Mouse (Mus musculus): ENCODE results near the gene Cp. TPM values are rescaled to one million over a fixed set of nuclear protein-coding genes. Genes with fewer than 3 reads are reported as not detected.
A peak's percentile ranks its signal among the peaks of the same experiment; 100 is the strongest.
"Not testable (repeated sequence)": the region's sequence is repeated elsewhere in the genome, so short reads cannot be mapped to it uniquely, and the experiment has no call there.

Gene Cp
- 1.1 and 1.5 TPM in 2 replicates for polyA plus RNA-seq (2015; fragmentation: Nextera tagmentation; extraction: Ambion mirVana)

GRCm38 (mm10) chr3:19956885-19957284, at the start of gene Cp:
Cp (plus strand) TSS chr3:19957054.
- Histone ChIP-seq H3K27ac (no peak within 1 kb of the TSS), H3K4me3 (replicated peaks) (no peak within 1 kb of the TSS)
- WGBS = 38% methylated on average over 5 of the region's 5 CpGs

GRCm38 (mm10) chr3:19948552-19948951, 8.3 kb upstream of the Cp start:
- H3K36me3 ChIP-seq = no peaks in the 10 kb centered on the region
- no peak overlapping the region for H3K4me2 ChIP-seq (replicated peaks)
- H3K27me3 ChIP-seq (replicated peaks) = no peaks in the 10 kb centered on the region
- H3K9me3 ChIP-seq = no peaks in the 10 kb centered on the region
- no peak for ATAC-seq
- H3K4me3 ChIP-seq (replicated peaks) = no peak overlapping the region
- H3K27ac ChIP-seq = no peak overlapping the region
- H3K9ac ChIP-seq = no peak overlapping the region
- no peaks in the 10 kb centered on the region for H3K4me1 ChIP-seq (replicated peaks)

More at GRCm38 (mm10) chr3:19956885-19957284, at the start of gene Cp:
- no peaks in the 10 kb centered on the region for H3K9me3 ChIP-seq
- ATAC-seq = no peak
- H3K4me2 ChIP-seq (replicated peaks) = no peak within 1 kb of the TSS
- no peaks in the 10 kb centered on the region for H3K27me3 ChIP-seq (replicated peaks)
- H3K9ac ChIP-seq = no peak within 1 kb of the TSS
- no peaks in the 10 kb centered on the region for H3K36me3 ChIP-seq
- no peaks in the 10 kb centered on the region for H3K4me1 ChIP-seq (replicated peaks)

GRCm38 (mm10) chr3:19949401-19949800, 7.5 kb upstream of the Cp start:
- H3K4me1 ChIP-seq (replicated peaks); H3K27me3 ChIP-seq (replicated peaks); H3K4me3 ChIP-seq (replicated peaks); H3K27ac ChIP-seq; H3K9ac ChIP-seq; H3K36me3 ChIP-seq; H3K9me3 ChIP-seq; H3K4me2 ChIP-seq (replicated peaks): not testable (repeated sequence)
- ATAC-seq = peak; percentile 31
- 91% methylated on average over 1 of the region's 1 CpGs for WGBS

- no peak for ATAC-seq
- Histone ChIP-seq H3K27ac (no peak overlapping the region), H3K4me1 (replicated peaks) (no peaks in the 10 kb centered on the region), H3K36me3 (no peaks in the 10 kb centered on the region), H3K9ac (no peak overlapping the region), H3K4me2 (replicated peaks) (no peak overlapping the region), H3K27me3 (replicated peaks) (no peaks in the 10 kb centered on the region), H3K4me3 (replicated peaks) (no peak overlapping the region), H3K9me3 (no peaks in the 10 kb centered on the region)
- WGBS = 76% methylated on average over 1 of the region's 1 CpGs
Measured at GRCm38 (mm10) chr3:19953425-19953824, 3.4 kb upstream of the Cp start.

- WGBS = 60% methylated on average over 3 of the region's 3 CpGs
- Histone ChIP-seq H3K4me3 (replicated peaks) (no peak overlapping the region), H3K27me3 (replicated peaks) (no peaks in the 10 kb centered on the region), H3K4me2 (replicated peaks) (no peak overlapping the region), H3K4me1 (replicated peaks) (no peaks in the 10 kb centered on the region), H3K9me3 (no peaks in the 10 kb centered on the region), H3K27ac (no peak overlapping the region), H3K36me3 (no peaks in the 10 kb centered on the region), H3K9ac (no peak overlapping the region)
- peak; percentile 31; the same call in 1 of the 2 replicates for ATAC-seq
Measured at GRCm38 (mm10) chr3:19953865-19954264, 3.0 kb upstream of the Cp start.

- Histone ChIP-seq H3K9me3 (no peaks in the 10 kb centered on the region), H3K4me2 (replicated peaks) (no peak overlapping the region)
Measured at GRCm38 (mm10) chr3:19958031-19958430, 1.2 kb downstream of the Cp start.

GRCm38 (mm10) chr3:19958983-19959382, 2.1 kb downstream of the Cp start:
- Histone ChIP-seq H3K4me2 (replicated peaks) (no peak overlapping the region), H3K9ac (no peak overlapping the region), H3K27ac (no peak overlapping the region), H3K27me3 (replicated peaks) (no peaks in the 10 kb centered on the region), H3K4me1 (replicated peaks) (no peaks in the 10 kb centered on the region), H3K9me3 (no peaks in the 10 kb centered on the region), H3K36me3 (no peaks in the 10 kb centered on the region), H3K4me3 (replicated peaks) (no peak overlapping the region)
- WGBS = 67% methylated on average over 1 of the region's 1 CpGs
- ATAC-seq = no peak

More at GRCm38 (mm10) chr3:19958031-19958430, 1.2 kb downstream of the Cp start:
- Histone ChIP-seq H3K36me3 (no peaks in the 10 kb centered on the region), H3K4me3 (replicated peaks) (no peak overlapping the region), H3K9ac (no peak overlapping the region), H3K27me3 (replicated peaks) (no peaks in the 10 kb centered on the region), H3K4me1 (replicated peaks) (no peaks in the 10 kb centered on the region), H3K27ac (no peak overlapping the region)
- no peak for ATAC-seq

- Histone ChIP-seq H3K4me1 (replicated peaks) (no peaks in the 10 kb centered on the region), H3K4me2 (replicated peaks) (no peak overlapping the region), H3K4me3 (replicated peaks) (no peak overlapping the region), H3K36me3 (no peaks in the 10 kb centered on the region), H3K27me3 (replicated peaks) (no peaks in the 10 kb centered on the region), H3K9me3 (no peaks in the 10 kb centered on the region), H3K27ac (no peak overlapping the region), H3K9ac (no peak overlapping the region)
- 70% methylated on average over 3 of the region's 3 CpGs for WGBS
- no peak for ATAC-seq
Measured at GRCm38 (mm10) chr3:19960570-19961114, 3.8 kb downstream of the Cp start.

- Histone ChIP-seq H3K27me3 (replicated peaks) (no peaks in the 10 kb centered on the region), H3K9me3 (no peaks in the 10 kb centered on the region), H3K4me3 (replicated peaks) (no peak overlapping the region), H3K9ac (no peak overlapping the region), H3K4me1 (replicated peaks) (no peaks in the 10 kb centered on the region), H3K4me2 (replicated peaks) (no peak overlapping the region), H3K27ac (no peak overlapping the region), H3K36me3 (no peaks in the 10 kb centered on the region)
- 69% methylated on average over 2 of the region's 2 CpGs for WGBS
- ATAC-seq = no peak
Measured at GRCm38 (mm10) chr3:19961341-19961740, 4.5 kb downstream of the Cp start.

GRCm38 (mm10) chr3:19962769-19963513, 6.1 kb downstream of the Cp start:
- no peaks in the 10 kb centered on the region for H3K9me3 ChIP-seq
- ATAC-seq = peak; percentile 77

GRCm38 (mm10) chr3:19964625-19965188, 7.9 kb downstream of the Cp start:
- no peak overlapping the region for H3K4me2 ChIP-seq (replicated peaks)
- no peak for ATAC-seq
- no peak overlapping the region for H3K4me3 ChIP-seq (replicated peaks)
- no peaks in the 10 kb centered on the region for H3K9me3 ChIP-seq
- no peaks in the 10 kb centered on the region for H3K36me3 ChIP-seq
- no peaks in the 10 kb centered on the region for H3K27me3 ChIP-seq (replicated peaks)
- no peak overlapping the region for H3K9ac ChIP-seq
- no peaks in the 10 kb centered on the region for H3K4me1 ChIP-seq (replicated peaks)
- H3K27ac ChIP-seq = no peak overlapping the region
- WGBS = 59% methylated on average over 2 of the region's 2 CpGs

More at GRCm38 (mm10) chr3:19962769-19963513, 6.1 kb downstream of the Cp start:
- H3K27ac ChIP-seq = no peak overlapping the region
- no peak overlapping the region for H3K9ac ChIP-seq
- H3K4me1 ChIP-seq (replicated peaks) = no peaks in the 10 kb centered on the region
- no peak overlapping the region for H3K4me3 ChIP-seq (replicated peaks)
- 54% methylated on average over 3 of the region's 3 CpGs for WGBS
- no peaks in the 10 kb centered on the region for H3K27me3 ChIP-seq (replicated peaks)
- H3K36me3 ChIP-seq = no peaks in the 10 kb centered on the region
- H3K4me2 ChIP-seq (replicated peaks) = no peak overlapping the region

- H3K4me1 ChIP-seq (replicated peaks) = no peaks in the 10 kb centered on the region
- no peaks in the 10 kb centered on the region for H3K9me3 ChIP-seq
- H3K36me3 ChIP-seq = no peaks in the 10 kb centered on the region
- peak; percentile 60 for ATAC-seq
- WGBS = 85% methylated on average over 5 of the region's 5 CpGs
- no peak overlapping the region for H3K27ac ChIP-seq
- H3K9ac ChIP-seq = no peak overlapping the region
- H3K4me3 ChIP-seq (replicated peaks) = no peak overlapping the region
- H3K27me3 ChIP-seq (replicated peaks) = no peaks in the 10 kb centered on the region
- no peak overlapping the region for H3K4me2 ChIP-seq (replicated peaks)
Measured at GRCm38 (mm10) chr3:19965239-19965638, 8.4 kb downstream of the Cp start.

GRCm38 (mm10) chr3:19966072-19966471, 9.2 kb downstream of the Cp start:
- 81% methylated on average over 4 of the region's 4 CpGs for WGBS
- H3K4me3 ChIP-seq (replicated peaks) = no peak overlapping the region
- H3K4me1 ChIP-seq (replicated peaks) = no peaks in the 10 kb centered on the region
- no peak overlapping the region for H3K4me2 ChIP-seq (replicated peaks)
- no peaks in the 10 kb centered on the region for H3K36me3 ChIP-seq
- no peak overlapping the region for H3K9ac ChIP-seq
- H3K9me3 ChIP-seq = no peaks in the 10 kb centered on the region
- H3K27me3 ChIP-seq (replicated peaks) = no peaks in the 10 kb centered on the region
- H3K27ac ChIP-seq = no peak overlapping the region
- ATAC-seq = no peak

Data from intestine, embryonic 15.5 days (tissue).